Mouse (Mus musculus) heart, adult 2 months (tissue): ENCODE data around the gene Srek1.

ENCODE experiments used
- CTCF ChIP-seq: fragments of 200-600 bp; IDR thresholded peaks from 2 replicates; pipeline ENCODE4 v1.8.1; 2022; ENCODE audit warnings: antibody characterized with exemption, mild to moderate bottlenecking, moderate library complexity
- EP300 ChIP-seq: fragments of 200-500 bp; IDR thresholded peaks from 2 replicates; pipeline ENCODE4 v1.6.1; 2011; ENCODE audit warnings: low read depth, low read length, control low read depth; ENCODE audit not compliant: insufficient read depth
- POLR2A ChIP-seq: fragments of 200-500 bp; IDR thresholded peaks from 2 replicates; pipeline ENCODE4 v1.6.1; 2011; ENCODE audit warnings: mild to moderate bottlenecking, low read depth, low read length, control low read depth; ENCODE audit not compliant: insufficient read depth

GRCm38 (mm10) chr13:103763640-103764039 lies 10.8 kb downstream of the Srek1 start:
- TF ChIP-seq CTCF (no peak), POLR2A (no peak), EP300 (no peak)
